10 mouse cellular contexts compared by ENCODE assay signal in the genomic region with DNA sequence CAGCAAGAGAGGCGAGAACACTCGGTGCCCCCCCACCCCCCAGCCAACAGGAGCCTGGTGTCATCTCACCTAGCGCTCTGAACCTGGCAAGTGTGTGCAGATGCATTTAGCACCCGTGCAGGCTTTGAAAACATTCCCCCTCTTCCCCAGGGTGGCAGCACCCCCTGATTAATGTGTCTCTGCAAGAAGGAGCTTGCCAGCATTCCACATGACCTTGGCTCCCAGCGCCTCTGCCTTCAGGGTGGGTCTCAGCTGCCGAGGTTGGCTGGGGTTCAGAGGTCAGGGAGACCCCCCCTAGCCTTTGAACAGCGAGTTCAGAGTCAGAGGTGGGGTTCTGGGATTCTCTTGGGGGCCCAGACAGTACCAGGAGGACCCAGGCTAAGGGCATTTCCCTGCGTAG.
DNase-seq lines count a peak whose midpoint lies in the region; ATAC-seq lines count a peak whose summit lies in the region.
"Had no signal": no experiment of that assay in that cellular context is flagged by ENCODE, and none has a peak within 500 bp of the region (broad histone marks: within the 10 kb centered on the region; RNA-seq: fewer than 3 reads in every experiment).

No protein-coding gene starts in this region.

- H3K27ac ChIP-seq in liver, embryonic 13.5 days: peak overlapping the region; percentile 47; the same call in 1 of the 2 replicates
- no peak overlapping the region for H3K27ac ChIP-seq in intestine, embryonic 16.5 days (ENCODE audit: low read length)
- 0 out of 2 replicates have a peak overlapping the region, but pooled peaks have one; percentile 10 for H3K27ac ChIP-seq in neural tube, embryonic 15.5 days (replicated peaks)
- H3K27ac ChIP-seq: macrophage had no signal

- no peaks in the 10 kb centered on the region for H3K9me3 ChIP-seq in liver, embryonic 13.5 days (replicated peaks)
- H3K9me3 ChIP-seq in intestine, embryonic 16.5 days (ENCODE audit: control insufficient read depth, low read length): no peaks in the 10 kb centered on the region
- no peaks in the 10 kb centered on the region for H3K9me3 ChIP-seq in neural tube, embryonic 15.5 days (replicated peaks)
- H3K9me3 ChIP-seq: stomach, embryonic 15.5 days had no signal

- H3K4me2 ChIP-seq in liver, embryonic 13.5 days: no peak overlapping the region
- no peak overlapping the region for H3K4me2 ChIP-seq in intestine, embryonic 16.5 days (ENCODE audit: low read depth, low read length)
- no peak overlapping the region for H3K4me2 ChIP-seq in neural tube, embryonic 15.5 days
- H3K4me2 ChIP-seq: stomach, embryonic 15.5 days had no signal

- WGBS in liver, embryonic 13.5 days (ENCODE audit: insufficient replicate concordance): 75% methylated on average over 8 of the region's 8 CpGs
- WGBS in intestine, embryonic 16.5 days: 41% methylated on average over 8 of the region's 8 CpGs
- 24% methylated on average over 8 of the region's 8 CpGs for WGBS in neural tube, embryonic 15.5 days

- no peaks in the 10 kb centered on the region for H3K27me3 ChIP-seq in liver, embryonic 13.5 days
- no peaks in the 10 kb centered on the region for H3K27me3 ChIP-seq in intestine, embryonic 16.5 days (replicated peaks; ENCODE audit: control insufficient read depth, insufficient read depth, low read length)
- no peaks in the 10 kb centered on the region for H3K27me3 ChIP-seq in neural tube, embryonic 15.5 days (replicated peaks)
- H3K27me3 ChIP-seq: stomach, embryonic 15.5 days had no signal

- no peak for ATAC-seq in liver, embryonic 13.5 days (ENCODE audit: low read depth)
- ATAC-seq in intestine, embryonic 16.5 days: no peak
- no peak for ATAC-seq in neural tube, embryonic 15.5 days (ENCODE audit: low FRiP score)

- peaks cover 95% of the 10 kb centered on the region for H3K4me1 ChIP-seq in liver, embryonic 13.5 days (replicated peaks)
- H3K4me1 ChIP-seq in intestine, embryonic 16.5 days (ENCODE audit: control insufficient read depth, insufficient read depth, low read length): peaks cover 73% of the 10 kb centered on the region
- H3K4me1 ChIP-seq in neural tube, embryonic 15.5 days: peaks cover 96% of the 10 kb centered on the region

- DNase-seq in adrenal gland, adult 2 months: peak; percentile 66
- no peak for DNase-seq in adrenal gland, postnatal 4 days (ENCODE audit: low spot score in 2 of 2)
- DNase-seq in liver, embryonic 13.5 days: no peak
- DNase-seq in liver: no peak
- DNase-seq in right cerebral cortex, adult 18-20 months: no peak
- DNase-seq in right cerebral cortex, postnatal 14 days: no peak

- no peak overlapping the region for H3K4me3 ChIP-seq in liver, embryonic 13.5 days (replicated peaks)
- no peak overlapping the region for H3K4me3 ChIP-seq in intestine, embryonic 16.5 days (ENCODE audit: low read length)
- H3K4me3 ChIP-seq in neural tube, embryonic 15.5 days (replicated peaks): no peak overlapping the region
- H3K4me3 ChIP-seq: stomach, embryonic 15.5 days had no signal

- peak overlapping the region; percentile 10; the same call in 1 of the 2 replicates for H3K9ac ChIP-seq in liver, embryonic 13.5 days
- peak overlapping the region; percentile 38; the same call in 1 of the 2 replicates for H3K9ac ChIP-seq in intestine, embryonic 16.5 days (ENCODE audit: low read depth, low read length)
- H3K9ac ChIP-seq in neural tube, embryonic 15.5 days (replicated peaks): no peak overlapping the region
- H3K9ac ChIP-seq: stomach, embryonic 15.5 days had no signal

- peaks cover 36% of the 10 kb centered on the region for H3K36me3 ChIP-seq in liver, embryonic 13.5 days
- no peaks in the 10 kb centered on the region for H3K36me3 ChIP-seq in intestine, embryonic 16.5 days (ENCODE audit: control insufficient read depth, insufficient read depth, low read length)
- H3K36me3 ChIP-seq in neural tube, embryonic 15.5 days: no peaks in the 10 kb centered on the region
- H3K36me3 ChIP-seq: stomach, embryonic 15.5 days had no signal
